In genomic region chr3:10511376-10511775, GRCm38 (mm10) we compare ENCODE assay signal across 13 mouse cellular contexts.
DNase-seq lines count a peak whose midpoint lies in the region; ATAC-seq lines count a peak whose summit lies in the region.
"Had no signal": no experiment of that assay in that cellular context is flagged by ENCODE, and none has a peak within 500 bp of the region (broad histone marks: within the 10 kb centered on the region; RNA-seq: fewer than 3 reads in every experiment).

No protein-coding gene starts in this region.

- H3K27me3 ChIP-seq in forebrain, embryonic 14.5 days (replicated peaks; ENCODE audit: control insufficient read depth, insufficient read depth, low read length): no peaks in the 10 kb centered on the region
- H3K27me3 ChIP-seq in forebrain, embryonic 11.5 days (ENCODE audit: control insufficient read depth, insufficient read depth, low read length): no peaks in the 10 kb centered on the region
- H3K27me3 ChIP-seq in midbrain, embryonic 11.5 days (ENCODE audit: control insufficient read depth, insufficient read depth, low read length): no peaks in the 10 kb centered on the region
- H3K27me3 ChIP-seq in midbrain, embryonic 15.5 days (replicated peaks): no peaks in the 10 kb centered on the region
- H3K27me3 ChIP-seq: limb, embryonic 15.5 days; megakaryocyte, embryonic 14.5 days; stomach, embryonic 15.5 days had no signal

- WGBS in forebrain, embryonic 14.5 days: 60% methylated on average over 1 of the region's 1 CpGs
- 56% methylated on average over 1 of the region's 1 CpGs for WGBS in forebrain, embryonic 11.5 days
- WGBS in midbrain, embryonic 11.5 days: 62% methylated on average over 1 of the region's 1 CpGs
- WGBS in midbrain, embryonic 15.5 days: 47% methylated on average over 1 of the region's 1 CpGs

- peak; percentile 3 for DNase-seq in forebrain, embryonic 14.5 days (ENCODE audit: low spot score)
- no peak for DNase-seq in forebrain, embryonic 11.5 days (ENCODE audit: low spot score)
- DNase-seq in midbrain, embryonic 11.5 days (ENCODE audit: low spot score, missing footprints): peak; percentile 31
- DNase-seq in gastrocnemius, postnatal 14 days: peak; percentile 30
- DNase-seq in skeletal muscle tissue, adult 2 months (ENCODE audit: low read depth, low spot score): peak; percentile 66
- DNase-seq in ovary, adult 18-20 months (ENCODE audit: low spot score): no peak
- DNase-seq in neural tube, embryonic 10.5 days (ENCODE audit: extremely low spot score, low spot score): no peak
- DNase-seq: cerebellum, adult 11-12 months had no signal

- no peaks in the 10 kb centered on the region for H3K36me3 ChIP-seq in forebrain, embryonic 14.5 days (ENCODE audit: control insufficient read depth, insufficient read depth, low read length)
- no peaks in the 10 kb centered on the region for H3K36me3 ChIP-seq in forebrain, embryonic 11.5 days (ENCODE audit: control insufficient read depth, insufficient read depth, low read length)
- H3K36me3 ChIP-seq in midbrain, embryonic 11.5 days (ENCODE audit: control insufficient read depth, insufficient read depth, low read length): no peaks in the 10 kb centered on the region
- no peaks in the 10 kb centered on the region for H3K36me3 ChIP-seq in midbrain, embryonic 15.5 days (replicated peaks)
- H3K36me3 ChIP-seq: limb, embryonic 15.5 days; stomach, embryonic 15.5 days had no signal

- H3K27ac ChIP-seq in forebrain, embryonic 14.5 days (ENCODE audit: low read depth, low read length): no peak overlapping the region
- no peak overlapping the region for H3K27ac ChIP-seq in forebrain, embryonic 11.5 days (ENCODE audit: low read depth, low read length)
- no peak overlapping the region for H3K27ac ChIP-seq in midbrain, embryonic 11.5 days (ENCODE audit: low read depth, low read length)
- H3K27ac ChIP-seq in midbrain, embryonic 15.5 days: no peak overlapping the region
- H3K27ac ChIP-seq: limb, embryonic 15.5 days; stomach, embryonic 15.5 days had no signal

- H3K9me3 ChIP-seq in forebrain, embryonic 14.5 days (replicated peaks; ENCODE audit: control insufficient read depth, low read length): no peaks in the 10 kb centered on the region
- H3K9me3 ChIP-seq in forebrain, embryonic 11.5 days (ENCODE audit: control insufficient read depth, low read length): no peaks in the 10 kb centered on the region
- H3K9me3 ChIP-seq in midbrain, embryonic 11.5 days (ENCODE audit: control insufficient read depth, low read length): no peaks in the 10 kb centered on the region
- H3K9me3 ChIP-seq in midbrain, embryonic 15.5 days: no peaks in the 10 kb centered on the region
- H3K9me3 ChIP-seq: limb, embryonic 15.5 days; megakaryocyte, embryonic 14.5 days; stomach, embryonic 15.5 days had no signal

- H3K9ac ChIP-seq in forebrain, embryonic 14.5 days (ENCODE audit: low read length): no peak overlapping the region
- no peak overlapping the region for H3K9ac ChIP-seq in forebrain, embryonic 11.5 days (ENCODE audit: low read length)
- no peak overlapping the region for H3K9ac ChIP-seq in midbrain, embryonic 11.5 days (ENCODE audit: low read length)
- H3K9ac ChIP-seq in midbrain, embryonic 15.5 days: no peak overlapping the region
- H3K9ac ChIP-seq: limb, embryonic 15.5 days; stomach, embryonic 15.5 days had no signal

- no peak for ATAC-seq in forebrain, embryonic 14.5 days
- ATAC-seq in forebrain, embryonic 11.5 days (replicated peaks; ENCODE audit: low FRiP score): no peak
- no peak for ATAC-seq in midbrain, embryonic 11.5 days (ENCODE audit: low FRiP score)
- no peak for ATAC-seq in midbrain, embryonic 15.5 days (replicated peaks)
- ATAC-seq: intestine, postnatal 0 days had no signal

- no peak overlapping the region for H3K4me3 ChIP-seq in forebrain, embryonic 14.5 days (ENCODE audit: low read depth, low read length)
- no peak overlapping the region for H3K4me3 ChIP-seq in forebrain, embryonic 11.5 days (ENCODE audit: low read depth, low read length)
- no peak overlapping the region for H3K4me3 ChIP-seq in midbrain, embryonic 11.5 days (ENCODE audit: low read depth, low read length)
- no peak overlapping the region for H3K4me3 ChIP-seq in midbrain, embryonic 15.5 days
- H3K4me3 ChIP-seq: limb, embryonic 15.5 days; megakaryocyte, embryonic 14.5 days; stomach, embryonic 15.5 days had no signal

- H3K4me2 ChIP-seq in forebrain, embryonic 14.5 days (ENCODE audit: low read length): no peak overlapping the region
- H3K4me2 ChIP-seq in forebrain, embryonic 11.5 days (ENCODE audit: low read depth, low read length, severe bottlenecking): no peak overlapping the region
- no peak overlapping the region for H3K4me2 ChIP-seq in midbrain, embryonic 11.5 days
- no peak overlapping the region for H3K4me2 ChIP-seq in midbrain, embryonic 15.5 days
- H3K4me2 ChIP-seq: limb, embryonic 15.5 days; stomach, embryonic 15.5 days had no signal

- intact Hi-C loops in gastrocnemius, postnatal 14 days (cut with DNase I; ENCODE audit: low total_unique reads): no loop called here

- H3K4me1 ChIP-seq in forebrain, embryonic 14.5 days (ENCODE audit: control insufficient read depth, insufficient read depth, low read length): no peaks in the 10 kb centered on the region
- no peaks in the 10 kb centered on the region for H3K4me1 ChIP-seq in forebrain, embryonic 11.5 days (replicated peaks; ENCODE audit: control insufficient read depth, insufficient read depth, low read length)
- H3K4me1 ChIP-seq in midbrain, embryonic 11.5 days (ENCODE audit: control insufficient read depth, insufficient read depth, low read length): no peaks in the 10 kb centered on the region
- H3K4me1 ChIP-seq in midbrain, embryonic 15.5 days: no peaks in the 10 kb centered on the region
- H3K4me1 ChIP-seq: limb, embryonic 15.5 days; megakaryocyte, embryonic 14.5 days; stomach, embryonic 15.5 days had no signal

Comparison
In these comparisons a context has a peak if more than half of its experiments do, and no peak if none do; other contexts are left out.
1. DNase-seq: peak in forebrain, embryonic 14.5 days (single experiment), midbrain, embryonic 11.5 days (single experiment), gastrocnemius, postnatal 14 days (single experiment) and skeletal muscle tissue, adult 2 months (single experiment); none in forebrain, embryonic 11.5 days (single experiment), ovary, adult 18-20 months (single experiment) and neural tube, embryonic 10.5 days (single experiment).